Mouse (Mus musculus) layer of hippocampus, adult 18-20 months (tissue): ENCODE data around the gene Ago3. TPM values are rescaled to one million over a fixed set of nuclear protein-coding genes. Genes with fewer than 3 reads are reported as not detected.

Source experiments
- total RNA-seq, 2 experiments: library from RNA; stranded (reverse); gene quantifications; 2 replicates each; pipeline ENCODE4 v1.2.3; 2021

Gene Ago3
- total RNA-seq, 2 experiments from 2014 or later = 36.9 to 38.7 TPM

Other genes starting within 250 kb of the Ago3 start
- 100 to 1,000 TPM; 136 to 145 TPM for gene Thrap3, start 226.8 kb downstream of the Ago3 start, total RNA-seq
- 100 to 1,000 TPM; 245 to 258 TPM for gene Map7d1, start 173.2 kb downstream of the Ago3 start, total RNA-seq
- 10 to 100 TPM; 83.4 to 87.4 TPM for gene Trappc3, start 167.2 kb downstream of the Ago3 start, total RNA-seq
- gene Col8a2, start 142.8 kb downstream of the Ago3 start, total RNA-seq = 1 to 10 TPM; 1.7 to 2.3 TPM
- 10 to 100 TPM; 29.1 to 32.3 TPM for gene Adprhl2, start 107.9 kb downstream of the Ago3 start, total RNA-seq
- gene Tekt2, start 103.9 kb downstream of the Ago3 start, total RNA-seq = under 1 TPM; 0.94 to 0.99 TPM
- gene Ago1, start 39.0 kb upstream of the Ago3 start, total RNA-seq = 10 to 100 TPM; 58.7 to 59.3 TPM
- 1 to 10 TPM; 8.1 to 9.7 TPM for gene Ago4, start 103.9 kb upstream of the Ago3 start, total RNA-seq
- gene Clspn, start 127.4 kb upstream of the Ago3 start, total RNA-seq = under 1 TPM; 0.87 to 0.91 TPM
- 10 to 100 TPM; 70.4 to 71.1 TPM for gene 5730409E04Rik, start 180.3 kb upstream of the Ago3 start, total RNA-seq
- gene Psmb2, start 248.1 kb upstream of the Ago3 start, total RNA-seq = 100 to 1,000 TPM; 100 to 115 TPM